Mouse (Mus musculus) natural killer cell, adult 2 months (primary cell): ENCODE measurements around the gene Wwox.

Source experiments
- DNase-seq, 2 experiments: peaks; one replicate each; pipeline ENCODE4 v3.0.0; 2022; ENCODE audit warnings: low spot score in 2 of 2

The Wwox gene

GRCm38 (mm10) chr8:115157977-115158720 lies 718.7 kb downstream of the Wwox start:
- no peak for DNase-seq

- no peak for DNase-seq
Measured at GRCm38 (mm10) chr8:115158721-115159111, 719.3 kb downstream of the Wwox start.

- no peak for DNase-seq
Measured at GRCm38 (mm10) chr8:115159208-115159607, 719.8 kb downstream of the Wwox start.

- peak; percentile 5 to 6 for DNase-seq
Measured at GRCm38 (mm10) chr8:115159711-115160374, 720.4 kb downstream of the Wwox start.

- no peak for DNase-seq
Measured at GRCm38 (mm10) chr8:115160407-115160806, 721.0 kb downstream of the Wwox start.

DNA sequence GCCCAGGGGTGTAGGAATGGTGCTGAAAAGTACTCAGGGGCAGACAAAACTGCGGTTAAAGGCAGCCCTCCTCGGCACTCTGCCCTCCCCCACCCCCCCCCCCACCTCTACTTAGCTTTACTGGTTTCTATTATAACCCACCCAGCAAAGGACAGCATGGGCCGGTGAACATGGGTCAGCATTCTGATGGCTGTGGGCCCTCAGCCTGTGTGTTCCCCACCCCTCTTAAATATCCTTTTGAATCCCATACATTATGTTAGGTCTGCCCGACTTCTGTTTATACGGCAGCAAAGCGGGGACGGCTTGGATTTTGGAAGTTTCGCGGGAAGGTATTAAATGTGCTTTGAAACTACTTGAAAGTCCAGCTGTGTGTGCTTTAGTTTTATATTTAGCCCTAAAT lies 722.1 kb downstream of the Wwox start:
- DNase-seq, result no peak

GRCm38 (mm10) chr8:115164872-115165271 lies 725.4 kb downstream of the Wwox start:
- no peak for DNase-seq

GRCm38 (mm10) chr8:115173634-115174081 lies 734.2 kb downstream of the Wwox start:
- DNase-seq, result no peak

DNA sequence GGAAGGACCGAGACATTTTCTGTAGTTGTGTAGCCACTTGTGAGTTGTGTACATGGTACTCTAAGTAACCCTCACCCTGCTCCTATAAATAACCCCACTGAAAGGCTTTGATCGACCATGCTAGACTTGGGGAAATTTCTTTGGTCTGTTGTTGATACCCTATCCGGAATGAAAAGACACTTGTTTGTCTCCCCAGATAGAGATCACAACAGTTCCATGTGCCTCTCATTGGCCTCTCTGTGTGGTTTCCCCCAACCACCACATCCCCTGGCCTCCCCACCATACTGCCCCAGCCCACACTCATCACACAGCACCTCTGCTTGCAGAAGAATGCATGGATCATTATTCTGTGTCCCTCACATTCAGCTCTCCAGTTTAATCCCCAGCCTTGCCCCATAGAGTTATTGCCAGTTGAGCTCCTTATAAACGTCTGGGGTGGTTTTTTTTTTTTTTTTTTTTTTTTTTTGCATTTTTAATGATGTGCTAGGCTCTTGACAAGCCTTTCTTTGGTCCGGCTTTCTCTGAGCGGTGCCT lies 746.0 kb downstream of the Wwox start:
- DNase-seq, result peak; percentile 41 to 46

GRCm38 (mm10) chr8:115186121-115186811 lies 746.8 kb downstream of the Wwox start:
- no peak for DNase-seq

DNA sequence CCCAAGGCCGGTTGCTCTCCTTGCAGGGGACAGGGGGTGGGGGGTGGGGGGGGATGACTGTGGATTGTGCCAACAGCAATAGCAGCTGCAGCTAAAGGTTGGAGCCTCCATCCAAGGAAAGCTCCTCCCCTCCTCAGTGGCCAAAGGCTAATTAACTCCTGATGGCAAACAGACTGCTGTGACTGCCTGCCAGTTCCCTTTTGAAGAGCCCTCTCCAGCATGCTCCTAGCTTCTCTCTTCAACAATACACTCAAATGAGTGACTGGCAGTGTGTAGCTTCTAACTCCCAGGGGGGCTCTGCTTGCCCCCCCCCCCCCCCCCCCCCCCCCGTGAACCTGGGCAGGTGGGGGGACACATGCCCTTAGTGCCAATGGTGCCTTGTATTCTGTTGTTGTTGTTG lies 747.4 kb downstream of the Wwox start:
- no peak for DNase-seq

DNA sequence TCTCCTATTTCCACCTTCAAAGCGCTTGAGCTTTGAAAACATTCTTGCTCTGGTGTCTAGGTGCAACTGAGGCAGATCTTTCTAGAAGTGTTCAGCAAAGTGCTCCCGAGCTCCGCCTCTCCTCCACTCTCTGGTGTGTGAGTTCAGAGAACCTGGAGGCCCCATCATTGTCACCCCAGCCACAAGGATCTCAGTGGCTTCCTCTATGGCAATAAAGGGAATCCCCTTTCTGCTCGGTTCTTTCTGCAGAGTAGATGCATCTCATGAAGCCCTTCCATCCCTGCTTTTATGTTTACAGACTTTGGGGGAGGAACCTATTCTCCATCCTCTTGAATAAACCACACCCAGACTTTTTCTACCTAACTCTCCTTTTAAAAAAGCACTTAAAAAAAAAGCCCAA lies 749.0 kb downstream of the Wwox start:
- DNase-seq, result peak; percentile 21 to 40

- DNase-seq, result peak; percentile 79 to 82
Measured at GRCm38 (mm10) chr8:115189836-115190235, 750.4 kb downstream of the Wwox start.

- DNase-seq, result no peak
Measured at GRCm38 (mm10) chr8:115193767-115194166, 754.3 kb downstream of the Wwox start.

DNA sequence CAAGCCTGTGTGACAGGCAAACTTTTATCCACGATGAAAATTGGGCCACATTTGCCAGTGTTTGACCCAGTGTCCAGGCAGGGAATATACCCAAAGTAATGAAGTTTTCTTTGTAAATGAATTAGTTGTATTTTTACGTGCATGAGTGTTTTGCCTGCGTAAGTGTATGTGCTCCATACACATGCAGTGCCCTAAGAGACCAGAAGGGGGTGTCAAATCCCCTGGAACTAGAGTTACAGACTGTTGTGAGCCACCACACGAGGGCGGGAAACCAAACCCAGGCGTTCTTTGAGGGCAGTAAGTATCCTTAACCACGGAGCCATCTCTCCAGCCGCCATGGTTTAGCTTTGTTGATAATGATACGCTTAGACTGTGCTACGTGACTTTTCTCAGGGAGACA lies 755.9 kb downstream of the Wwox start:
- DNase-seq, result no peak

DNA sequence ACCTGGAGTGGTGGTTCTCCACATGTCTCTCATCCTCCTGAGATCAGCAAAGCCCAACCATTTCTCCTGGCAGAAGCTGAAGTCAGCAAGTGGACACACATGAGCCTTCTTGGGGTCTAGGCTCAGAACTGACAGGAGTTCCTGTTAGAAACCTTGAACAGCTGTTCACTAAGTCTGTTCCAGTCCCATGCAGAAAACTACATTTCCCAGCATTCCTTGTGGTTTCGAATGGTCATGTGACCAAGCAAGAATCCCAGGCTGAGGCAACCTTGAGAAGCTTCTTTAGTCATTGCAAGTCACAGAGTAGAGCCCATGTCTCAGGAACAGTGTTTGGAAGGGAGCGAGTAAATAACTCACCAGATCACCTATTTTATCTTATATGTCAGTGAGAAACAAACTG lies 757.4 kb downstream of the Wwox start:
- no peak for DNase-seq

DNA sequence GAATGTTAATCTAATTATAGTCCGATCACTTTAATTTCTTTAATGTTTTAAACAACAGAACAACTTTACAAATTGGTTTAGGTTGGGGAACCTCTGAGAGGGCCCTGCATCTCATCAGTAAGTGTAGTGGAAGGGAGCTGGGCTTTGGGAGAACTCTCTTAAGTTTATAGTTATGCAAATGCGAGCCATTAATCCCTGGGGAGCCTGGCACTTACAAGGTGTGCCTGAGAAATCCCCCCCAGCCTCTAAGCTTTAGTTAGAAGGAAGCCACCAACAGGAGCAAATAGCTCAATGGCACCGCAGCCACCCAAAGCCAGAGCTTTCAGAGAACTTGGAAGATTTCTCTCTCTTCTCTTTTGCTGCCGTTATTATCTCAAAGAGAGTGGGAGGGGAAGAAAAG lies 759.7 kb downstream of the Wwox start:
- DNase-seq, result no peak

DNA sequence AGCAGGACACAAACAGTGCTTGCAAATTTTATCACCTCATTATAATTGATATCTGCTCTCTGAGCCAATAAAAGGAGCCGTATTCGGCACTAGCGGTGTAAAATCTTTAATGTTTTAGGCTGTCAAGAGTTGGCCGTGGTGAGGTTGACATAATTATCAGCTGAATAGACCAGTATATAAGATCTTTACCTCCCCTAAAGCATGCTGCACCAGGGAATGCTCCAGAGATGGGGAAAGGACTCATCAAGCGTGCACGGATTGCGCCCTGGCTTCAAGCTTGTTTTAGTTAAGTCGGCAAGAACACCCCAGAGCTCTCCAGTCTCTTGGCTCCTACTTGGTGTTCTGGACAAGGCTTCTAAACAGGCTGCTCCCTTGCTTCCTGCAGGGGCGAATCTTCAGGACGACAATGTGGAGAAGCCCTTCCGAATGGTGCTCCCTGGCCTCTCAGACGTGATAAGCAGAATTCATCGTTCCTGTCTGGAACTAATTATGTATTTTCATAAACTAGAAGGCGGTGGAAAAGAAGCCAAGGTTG lies 760.2 kb downstream of the Wwox start:
- DNase-seq, result no peak

DNA sequence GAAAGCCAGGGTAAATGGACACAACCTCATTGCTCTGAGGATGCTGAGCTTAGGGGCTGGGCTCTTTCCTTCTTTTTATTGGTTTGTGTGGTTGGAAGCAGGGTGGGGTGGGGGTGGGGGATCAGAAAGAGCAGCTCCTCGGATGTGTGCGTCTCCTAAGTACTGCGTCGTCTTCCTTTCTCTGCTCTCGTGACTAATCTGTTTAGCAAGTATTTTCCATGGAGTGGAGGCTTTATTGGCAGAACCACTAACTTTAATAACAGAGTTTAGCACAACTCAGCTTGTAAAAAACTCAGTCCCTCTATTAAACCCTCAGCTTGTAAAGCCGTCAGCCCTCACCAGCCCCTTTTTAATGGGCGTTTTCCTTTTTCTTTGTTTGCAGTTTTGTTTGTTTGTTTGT lies 762.3 kb downstream of the Wwox start:
- DNase-seq, result no peak

- no peak for DNase-seq
Measured at GRCm38 (mm10) chr8:115207480-115207879, 768.0 kb downstream of the Wwox start.

- no peak for DNase-seq
Measured at GRCm38 (mm10) chr8:115208415-115209192, 769.1 kb downstream of the Wwox start.
